Mouse (Mus musculus) brown adipose tissue, adult 24 weeks (tissue): ENCODE results near the gene Ephx3. TPM values are rescaled to one million over a fixed set of nuclear protein-coding genes. Genes with fewer than 3 reads are reported as not detected.

ENCODE experiments used
- H3K27ac ChIP-seq: fragments of 200-500 bp; replicated peaks from 2 replicates; pipeline ENCODE4 v1.5.1; 2012; ENCODE audit warnings: low read depth, mild to moderate bottlenecking, low read length
- H3K4me1 ChIP-seq: fragments of 200-500 bp; 2 replicates; pipeline ENCODE4 v1.6.1; 2012; ENCODE audit warnings: low read length, mixed read lengths; ENCODE audit not compliant: control insufficient read depth, insufficient read depth, insufficient read length
- H3K4me3 ChIP-seq: fragments of 200-500 bp; 2 replicates; pipeline ENCODE4 v1.5.1; 2012; ENCODE audit warnings: low read depth, mild to moderate bottlenecking, low read length, moderate library complexity; ENCODE audit not compliant: insufficient read depth
- polyA plus RNA-seq: library from polyadenylated mRNA; stranded (reverse); fragments of >200 nt; gene quantifications from 2 replicates; pipeline ENCODE4 v1.2.4, GENCODE M21; 2012; ENCODE audit not compliant: missing spikeins, insufficient read depth, insufficient read length

The Ephx3 gene
- polyA plus RNA-seq, 1 experiment: not detected

- H3K27ac ChIP-seq: no peak overlapping the region; the same call in 1 of the 2 replicates
- no peaks in the 10 kb centered on the region for H3K4me1 ChIP-seq
- H3K4me3 ChIP-seq: no peak overlapping the region
These were observed 7.8 kb upstream of the Ephx3 start for GRCm38 (mm10) chr17:32197156-32197555.

- Histone ChIP-seq H3K4me1 (no peaks in the 10 kb centered on the region), H3K4me3 (no peak overlapping the region), H3K27ac (no peak overlapping the region)
These were observed 6.4 kb upstream of the Ephx3 start for GRCm38 (mm10) chr17:32195725-32196124.

- H3K4me3 ChIP-seq: no peak overlapping the region
- H3K27ac ChIP-seq: no peak overlapping the region
- H3K4me1 ChIP-seq: peaks cover 7% of the 10 kb centered on the region
These were observed 3.7 kb upstream of the Ephx3 start for GRCm38 (mm10) chr17:32193010-32193409.

GRCm38 (mm10) chr17:32189850-32190249 lies 501 bp upstream of the Ephx3 start:
- Histone ChIP-seq H3K4me3 (no peak overlapping the region), H3K4me1 (peaks cover 7% of the 10 kb centered on the region), H3K27ac (no peak overlapping the region)

- no peak overlapping the region for H3K27ac ChIP-seq
- no peaks in the 10 kb centered on the region for H3K4me1 ChIP-seq
- H3K4me3 ChIP-seq: no peak overlapping the region
These were observed 6.3 kb downstream of the Ephx3 start for GRCm38 (mm10) chr17:32183017-32183416.

GRCm38 (mm10) chr17:32179621-32180491 lies 9.5 kb downstream of the Ephx3 start:
- no peak overlapping the region for H3K4me3 ChIP-seq
- no peaks in the 10 kb centered on the region for H3K4me1 ChIP-seq
- peak overlapping the region; percentile 21 for H3K27ac ChIP-seq

- Histone ChIP-seq H3K4me1 (no peaks in the 10 kb centered on the region), H3K27ac (no peak overlapping the region), H3K4me3 (no peak overlapping the region)
These were observed 12.4 kb downstream of the Ephx3 start for GRCm38 (mm10) chr17:32176919-32177318.

GRCm38 (mm10) chr17:32173166-32173565 lies 16.2 kb downstream of the Ephx3 start:
- Histone ChIP-seq H3K27ac (peak overlapping the region; percentile 20), H3K4me1 (no peaks in the 10 kb centered on the region), H3K4me3 (no peak overlapping the region)

- Histone ChIP-seq H3K4me1 (no peaks in the 10 kb centered on the region), H3K27ac (peak overlapping the region; percentile 20), H3K4me3 (no peak overlapping the region)
These were observed 16.9 kb downstream of the Ephx3 start for GRCm38 (mm10) chr17:32172485-32172884.

- Histone ChIP-seq H3K4me3 (no peak overlapping the region), H3K4me1 (no peaks in the 10 kb centered on the region), H3K27ac (no peak overlapping the region)
These were observed 19.7 kb downstream of the Ephx3 start for GRCm38 (mm10) chr17:32169518-32170225.

GRCm38 (mm10) chr17:32166687-32167086 lies 22.7 kb downstream of the Ephx3 start, which contains the start of gene Notch3:
Gene Notch3 (minus strand): TSS chr17:32166852.
- H3K4me3 ChIP-seq: peak within 1 kb of the TSS; percentile 53
- H3K4me1 ChIP-seq: no peaks in the 10 kb centered on the region
- H3K27ac ChIP-seq: peak within 1 kb of the TSS; percentile 66; the same call in 1 of the 2 replicates

- Histone ChIP-seq H3K4me3 (peak overlapping the region; percentile 50), H3K4me1 (no peaks in the 10 kb centered on the region), H3K27ac (peak overlapping the region; percentile 66)
These were observed 23.4 kb downstream of the Ephx3 start for GRCm38 (mm10) chr17:32165803-32166595.

GRCm38 (mm10) chr17:32165266-32165802 lies 24.0 kb downstream of the Ephx3 start:
- Histone ChIP-seq H3K4me1 (no peaks in the 10 kb centered on the region), H3K4me3 (peak overlapping the region; percentile 42), H3K27ac (peak overlapping the region; percentile 43)

GRCm38 (mm10) chr17:32164780-32165179 lies 24.6 kb downstream of the Ephx3 start:
- Histone ChIP-seq H3K27ac (peak overlapping the region; percentile 43), H3K4me3 (peak overlapping the region; percentile 7; the same call in 1 of the 2 replicates), H3K4me1 (no peaks in the 10 kb centered on the region)
